ENCODE assay signal across 9 mouse cellular contexts in genomic region chr5:65950679-65951512, GRCm38 (mm10). TPM values are rescaled to one million over a fixed set of nuclear protein-coding genes. Genes with fewer than 3 reads are reported as not detected.
DNase-seq lines count a peak whose midpoint lies in the region; ATAC-seq lines count a peak whose summit lies in the region.
"Had no signal": no experiment of that assay in that cellular context is flagged by ENCODE, and none has a peak within 500 bp of the region (broad histone marks: within the 10 kb centered on the region; RNA-seq: fewer than 3 reads in every experiment).

No protein-coding gene starts in this region.

- no peaks in the 10 kb centered on the region for H3K27me3 ChIP-seq in embryonic facial prominence, embryonic 10.5 days (replicated peaks; ENCODE audit: low read depth, poor library complexity, severe bottlenecking)
- H3K27me3 ChIP-seq in midbrain, embryonic 12.5 days, result no peaks in the 10 kb centered on the region
- H3K27me3 ChIP-seq in heart, embryonic 11.5 days (ENCODE audit: control insufficient read depth, insufficient read depth, low read length), result no peaks in the 10 kb centered on the region

- WGBS in embryonic facial prominence, embryonic 10.5 days, result 72% methylated on average over 18 of the region's 18 CpGs
- 38% methylated on average over 18 of the region's 18 CpGs for WGBS in midbrain, embryonic 12.5 days
- WGBS in heart, embryonic 11.5 days (ENCODE audit: insufficient replicate concordance), result 66% methylated on average over 18 of the region's 18 CpGs

- H3K4me2 ChIP-seq in midbrain, embryonic 12.5 days (replicated peaks), result peak overlapping the region; percentile 46
- H3K4me2 ChIP-seq in heart, embryonic 11.5 days, result no peak overlapping the region

- peak; percentile 11 to 36 for DNase-seq in lung, adult 18-20 months
- no peak for DNase-seq in lung, postnatal 14 days
- DNase-seq in embryonic facial prominence, embryonic 10.5 days (ENCODE audit: low spot score), result peak; percentile 26
- DNase-seq in induced T-regulatory cell, adult 2 months (ENCODE audit: low read depth), result peak; percentile 94
- DNase-seq in thymus, postnatal 36 days, result peak; percentile 59 to 70
- no peak for DNase-seq in gastrocnemius, adult 8-10 months (ENCODE audit: low spot score in 2 of 2)

- H3K4me1 ChIP-seq in embryonic facial prominence, embryonic 10.5 days, result peaks cover 20% of the 10 kb centered on the region
- H3K4me1 ChIP-seq in midbrain, embryonic 12.5 days, result peaks cover 24% of the 10 kb centered on the region
- peaks cover 5% of the 10 kb centered on the region for H3K4me1 ChIP-seq in heart, embryonic 11.5 days (ENCODE audit: control insufficient read depth, insufficient read depth, low read length)

- ATAC-seq in midbrain, embryonic 12.5 days (ENCODE audit: low FRiP score, low read depth), result peak; percentile 80
- ATAC-seq in heart, embryonic 11.5 days (replicated peaks; ENCODE audit: insufficient number of reproducible peaks, low FRiP score, low TSS enrichment), result no peak

- no peaks in the 10 kb centered on the region for H3K36me3 ChIP-seq in embryonic facial prominence, embryonic 10.5 days (replicated peaks)
- no peaks in the 10 kb centered on the region for H3K36me3 ChIP-seq in midbrain, embryonic 12.5 days
- H3K36me3 ChIP-seq in heart, embryonic 11.5 days (ENCODE audit: control insufficient read depth, insufficient read depth, low read length), result no peaks in the 10 kb centered on the region

- H3K9ac ChIP-seq in midbrain, embryonic 12.5 days (replicated peaks), result peak overlapping the region; percentile 29; the same call in 1 of the 2 replicates
- H3K9ac ChIP-seq in heart, embryonic 11.5 days (ENCODE audit: low read depth, low read length), result no peak overlapping the region

- peak overlapping the region; percentile 12; the same call in 1 of the 2 replicates for H3K4me3 ChIP-seq in embryonic facial prominence, embryonic 10.5 days
- peak overlapping the region; percentile 7; the same call in 1 of the 2 replicates for H3K4me3 ChIP-seq in midbrain, embryonic 12.5 days
- no peak overlapping the region for H3K4me3 ChIP-seq in heart, embryonic 11.5 days (ENCODE audit: low read depth, low read length)

- peak overlapping the region; percentile 81 for H3K27ac ChIP-seq in embryonic facial prominence, embryonic 10.5 days (replicated peaks)
- peak overlapping the region; percentile 95 for H3K27ac ChIP-seq in midbrain, embryonic 12.5 days (replicated peaks)
- H3K27ac ChIP-seq in heart, embryonic 11.5 days (ENCODE audit: low read depth, low read length), result no peak overlapping the region

- no peaks in the 10 kb centered on the region for H3K9me3 ChIP-seq in embryonic facial prominence, embryonic 10.5 days
- no peaks in the 10 kb centered on the region for H3K9me3 ChIP-seq in midbrain, embryonic 12.5 days
- no peaks in the 10 kb centered on the region for H3K9me3 ChIP-seq in heart, embryonic 11.5 days (replicated peaks; ENCODE audit: control insufficient read depth, low read length)

RNA-seq across cellular contexts. Expression of gene Chrna9, which starts 16.2 kb away (rescaled TPM):
- 0.29 and 0.94 TPM in 2 replicates for polyA plus RNA-seq in embryonic facial prominence, embryonic 10.5 days (2016; fragmentation: Nextera tagmentation; extraction: Ambion mirVana)
- polyA plus RNA-seq in midbrain, embryonic 12.5 days (2016; fragmentation: Nextera tagmentation; extraction: Ambion mirVana), result not detected in 2 replicates
- not detected in 2 replicates for polyA plus RNA-seq in heart, embryonic 11.5 days (2014; fragmentation: Nextera tagmentation; extraction: Ambion mirVana)
- total RNA-seq in gastrocnemius, adult 8-10 months (2022), result 10 to 100 TPM in 1 of 4 experiments, 1 to 10 TPM in 3; 1.3 to 28.8 (median 6.5) TPM
- total RNA-seq: left cerebral cortex, postnatal 14 days had no signal

RNA-seq across cellular contexts. Expression of gene 9130230L23Rik, which starts 53.2 kb away (rescaled TPM):
- polyA plus RNA-seq in embryonic facial prominence, embryonic 10.5 days (2016; fragmentation: Nextera tagmentation; extraction: Ambion mirVana), result not detected in 2 replicates
- polyA plus RNA-seq in midbrain, embryonic 12.5 days (2016; fragmentation: Nextera tagmentation; extraction: Ambion mirVana), result not detected in 2 replicates
- polyA plus RNA-seq in heart, embryonic 11.5 days (2014; fragmentation: Nextera tagmentation; extraction: Ambion mirVana), result 0.29 TPM in 1 of 2 replicates, not detected in the other
- total RNA-seq in gastrocnemius, adult 8-10 months (2022), result under 1 TPM in 1 of 4 experiments, not detected in 3; 0.54 TPM
- total RNA-seq: left cerebral cortex, postnatal 14 days had no signal

Comparison
In these comparisons a context has a peak if more than half of its experiments do, and no peak if none do; other contexts are left out.
1. DNase-seq: peak in lung, adult 18-20 months (2 of 2), embryonic facial prominence, embryonic 10.5 days (single experiment), induced T-regulatory cell, adult 2 months (single experiment) and thymus, postnatal 36 days (2 of 2); none in lung, postnatal 14 days (single experiment) and gastrocnemius, adult 8-10 months (0 of 2).